Mouse (Mus musculus) ES-E14 (cell line): ENCODE results near the gene Zfp367.

Source experiments
- CHD2 ChIP-seq: IDR thresholded peaks from 2 replicates; pipeline ENCODE4 v1.6.1; 2014; ENCODE audit warnings: mild to moderate bottlenecking, low read depth, low read length, inconsistent platforms
- ZC3H11A ChIP-seq: IDR thresholded peaks from 2 replicates; pipeline ENCODE4 v1.6.1; 2012; ENCODE audit warnings: low read depth, mild to moderate bottlenecking, inconsistent platforms, low read length, borderline replicate concordance

- no peak for TF ChIP-seq CHD2
- TF ChIP-seq ZC3H11A = no peak
These were observed 25.0 kb upstream of the Zfp367 start for GRCm38 (mm10) chr13:64178000-64178399.
